Mouse (Mus musculus) brain, embryonic 14.5 days (tissue): ENCODE data around the gene Gm4491.

Experiments used
- CTCF ChIP-seq: fragments of 200-500 bp; IDR thresholded peaks from 2 replicates; pipeline ENCODE4 v1.5.1; 2012; ENCODE audit warnings: inconsistent platforms, mild to moderate bottlenecking, moderate library complexity, borderline replicate concordance; ENCODE audit not compliant: insufficient read depth, insufficient read length; ENCODE audit errors: extremely low read depth
- POLR2A ChIP-seq: fragments of 200-500 bp; IDR thresholded peaks from 2 replicates; pipeline ENCODE4 v1.6.1; 2012; ENCODE audit warnings: mild to moderate bottlenecking, inconsistent platforms, borderline replicate concordance; ENCODE audit not compliant: poor library complexity, insufficient read depth, insufficient read length, severe bottlenecking; ENCODE audit errors: extremely low read depth

DNA sequence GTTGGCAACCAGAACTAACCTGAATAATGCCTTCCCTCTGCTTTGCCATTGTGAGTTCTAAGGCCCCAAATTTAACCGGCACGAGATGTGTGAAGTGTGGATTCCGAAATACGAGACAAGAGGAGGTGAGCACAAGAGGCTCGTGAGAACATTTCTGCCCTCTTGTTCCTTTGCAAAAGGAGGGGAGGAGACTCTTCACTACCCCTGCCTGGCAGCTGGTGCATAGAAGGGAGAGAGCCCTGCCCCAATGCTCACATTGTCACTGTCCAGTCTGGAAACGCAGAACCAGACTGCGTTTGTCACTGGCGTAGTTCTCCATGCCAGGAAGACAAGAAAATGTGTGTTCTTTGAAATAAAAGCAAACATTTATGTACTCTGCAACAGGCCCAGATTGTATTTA lies 19.6 kb upstream of the Gm4491 start:
- TF ChIP-seq CTCF = no peak
- TF ChIP-seq POLR2A = no peak
